Mouse (Mus musculus) heart, embryonic 10.5 days (tissue): ENCODE measurements around the gene Rhbg. TPM values are rescaled to one million over a fixed set of nuclear protein-coding genes. Genes with fewer than 3 reads are reported as not detected.

Experiments
- DNase-seq: peaks from one replicate; pipeline ENCODE4 v3.0.0-alpha.2; 2017; ENCODE audit warnings: low spot score
- H3K27ac ChIP-seq: fragments of 300-500 bp; sonication (generic); 2 replicates; pipeline ENCODE4 v1.5.1; 2016; ENCODE audit warnings: mild to moderate bottlenecking
- H3K27me3 ChIP-seq: fragments of 300-500 bp; sonication (generic); 2 replicates; pipeline ENCODE4 v1.6.1; 2016; ENCODE audit warnings: mild to moderate bottlenecking; ENCODE audit not compliant: poor library complexity, insufficient read depth, severe bottlenecking
- H3K36me3 ChIP-seq: fragments of 300-500 bp; sonication (generic); 2 replicates; pipeline ENCODE4 v1.6.1; 2016; ENCODE audit warnings: mild to moderate bottlenecking, moderate library complexity
- H3K4me1 ChIP-seq: fragments of 300-500 bp; sonication (generic); 2 replicates; pipeline ENCODE4 v1.6.1; 2016; ENCODE audit warnings: mild to moderate bottlenecking
- H3K4me3 ChIP-seq: fragments of 300-500 bp; sonication (generic); 2 replicates; pipeline ENCODE4 v1.5.1; 2016; ENCODE audit warnings: mild to moderate bottlenecking, moderate library complexity
- H3K9me3 ChIP-seq: fragments of 300-500 bp; sonication (generic); 2 replicates; pipeline ENCODE4 v1.6.1; 2016; ENCODE audit warnings: mild to moderate bottlenecking, moderate library complexity
- WGBS: fragments of 180-500 bp; shearing (Covaris S2); methylation state at CpG from one replicate; pipeline ENCODE4 v1.1.7; 2016; 5-methylcytosine and 5-hydroxymethylcytosine counted together
- polyA plus RNA-seq: library from polyadenylated mRNA; unstranded; fragments of >200 nt; fragmentation: Nextera tagmentation; extraction: Ambion mirVana; gene quantifications from 2 replicates; pipeline ENCODE4 v1.2.1, GENCODE M21; 2016

Rhbg gene
- polyA plus RNA-seq, 1 experiment from 2014 or later = 8.2 TPM

- Histone ChIP-seq H3K36me3 (no peaks in the 10 kb centered on the region), H3K4me1 (peaks cover 6% of the 10 kb centered on the region), H3K27ac (no peak overlapping the region), H3K27me3 (peaks cover 79% of the 10 kb centered on the region), H3K9me3 (no peaks in the 10 kb centered on the region), H3K4me3 (no peak overlapping the region)
- no peak for DNase-seq
- 22% methylated on average over 13 of the region's 13 CpGs for WGBS
Measured at GRCm38 (mm10) chr3:88245811-88246210, 8.7 kb downstream of the Rhbg start.

- H3K27ac ChIP-seq = no peak overlapping the region
- WGBS = 5% methylated on average over 2 of the region's 2 CpGs
- H3K36me3 ChIP-seq = no peaks in the 10 kb centered on the region
- H3K27me3 ChIP-seq = peaks cover 96% of the 10 kb centered on the region
- peaks cover 8% of the 10 kb centered on the region for H3K4me1 ChIP-seq
- no peaks in the 10 kb centered on the region for H3K9me3 ChIP-seq
- DNase-seq = no peak
- H3K4me3 ChIP-seq = no peak overlapping the region
Measured at GRCm38 (mm10) chr3:88244071-88244470, 10.4 kb downstream of the Rhbg start.

GRCm38 (mm10) chr3:88242531-88242930, 12.0 kb downstream of the Rhbg start:
- Histone ChIP-seq H3K4me3 (no peak overlapping the region), H3K9me3 (no peaks in the 10 kb centered on the region), H3K4me1 (peaks cover 12% of the 10 kb centered on the region), H3K27ac (no peak overlapping the region), H3K36me3 (no peaks in the 10 kb centered on the region), H3K27me3 (peaks cover 100% of the 10 kb centered on the region)
- no peak for DNase-seq
- WGBS = 4% methylated on average over 13 of the region's 13 CpGs

- DNase-seq = no peak
- no peak overlapping the region for H3K27ac ChIP-seq
- WGBS = 4% methylated on average over 46 of the region's 48 CpGs
- no peaks in the 10 kb centered on the region for H3K36me3 ChIP-seq
- peaks cover 14% of the 10 kb centered on the region for H3K4me1 ChIP-seq
- no peaks in the 10 kb centered on the region for H3K9me3 ChIP-seq
- H3K27me3 ChIP-seq = peaks cover 100% of the 10 kb centered on the region
- H3K4me3 ChIP-seq = peak overlapping the region; percentile 45
Measured at GRCm38 (mm10) chr3:88241045-88241786, 13.3 kb downstream of the Rhbg start.

- Histone ChIP-seq H3K9me3 (no peaks in the 10 kb centered on the region), H3K4me3 (no peak overlapping the region), H3K36me3 (no peaks in the 10 kb centered on the region), H3K27me3 (peaks cover 96% of the 10 kb centered on the region), H3K27ac (no peak overlapping the region), H3K4me1 (peaks cover 14% of the 10 kb centered on the region)
- WGBS = 54% methylated on average over 4 of the region's 4 CpGs
- DNase-seq = no peak
Measured at GRCm38 (mm10) chr3:88239446-88239845, 15.1 kb downstream of the Rhbg start.

- DNase-seq = no peak
- Histone ChIP-seq H3K4me1 (peaks cover 14% of the 10 kb centered on the region), H3K9me3 (no peaks in the 10 kb centered on the region), H3K36me3 (no peaks in the 10 kb centered on the region), H3K27me3 (peaks cover 94% of the 10 kb centered on the region), H3K4me3 (no peak overlapping the region), H3K27ac (no peak overlapping the region)
- WGBS = 44% methylated on average over 8 of the region's 8 CpGs
Measured at GRCm38 (mm10) chr3:88238866-88239391, 15.6 kb downstream of the Rhbg start.

- WGBS = 8% methylated on average over 10 of the region's 10 CpGs
- no peak for DNase-seq
Measured at GRCm38 (mm10) chr3:88237556-88238194, 16.8 kb downstream of the Rhbg start.

GRCm38 (mm10) chr3:88237161-88237555, 17.4 kb downstream of the Rhbg start:
- Histone ChIP-seq H3K36me3 (no peaks in the 10 kb centered on the region), H3K4me1 (peaks cover 16% of the 10 kb centered on the region), H3K9me3 (no peaks in the 10 kb centered on the region), H3K27me3 (peaks cover 94% of the 10 kb centered on the region), H3K27ac (no peak overlapping the region), H3K4me3 (no peak overlapping the region)
- DNase-seq = no peak
- 18% methylated on average over 6 of the region's 6 CpGs for WGBS

More at GRCm38 (mm10) chr3:88237556-88238194, 16.8 kb downstream of the Rhbg start:
- Histone ChIP-seq H3K4me3 (0 out of 2 replicates have a peak overlapping the region, but pooled peaks have one; percentile 16), H3K4me1 (peaks cover 14% of the 10 kb centered on the region), H3K27me3 (peaks cover 94% of the 10 kb centered on the region), H3K27ac (no peak overlapping the region), H3K36me3 (no peaks in the 10 kb centered on the region), H3K9me3 (no peaks in the 10 kb centered on the region)

- H3K4me3 ChIP-seq = no peak overlapping the region
- H3K4me1 ChIP-seq = peaks cover 15% of the 10 kb centered on the region
- H3K9me3 ChIP-seq = no peaks in the 10 kb centered on the region
- H3K27me3 ChIP-seq = peaks cover 94% of the 10 kb centered on the region
- WGBS = 58% methylated on average over 2 of the region's 2 CpGs
- H3K27ac ChIP-seq = no peak overlapping the region
- DNase-seq = no peak
- H3K36me3 ChIP-seq = no peaks in the 10 kb centered on the region
Measured at GRCm38 (mm10) chr3:88235616-88236015, 18.9 kb downstream of the Rhbg start.

GRCm38 (mm10) chr3:88235216-88235615, 19.3 kb downstream of the Rhbg start:
- Histone ChIP-seq H3K4me1 (peaks cover 16% of the 10 kb centered on the region), H3K4me3 (no peak overlapping the region), H3K36me3 (no peaks in the 10 kb centered on the region), H3K9me3 (no peaks in the 10 kb centered on the region), H3K27ac (no peak overlapping the region), H3K27me3 (peaks cover 94% of the 10 kb centered on the region)
- DNase-seq = no peak
- 14% methylated on average over 3 of the region's 3 CpGs for WGBS

- 67% methylated on average over 8 of the region's 8 CpGs for WGBS
- Histone ChIP-seq H3K27ac (no peak overlapping the region), H3K4me3 (no peak overlapping the region), H3K4me1 (peaks cover 16% of the 10 kb centered on the region), H3K9me3 (no peaks in the 10 kb centered on the region), H3K27me3 (peaks cover 93% of the 10 kb centered on the region), H3K36me3 (no peaks in the 10 kb centered on the region)
- no peak for DNase-seq
Measured at GRCm38 (mm10) chr3:88234041-88234440, 20.5 kb downstream of the Rhbg start.

GRCm38 (mm10) chr3:88232851-88233649, 21.5 kb downstream of the Rhbg start:
- H3K4me1 ChIP-seq = peaks cover 16% of the 10 kb centered on the region
- no peak overlapping the region for H3K4me3 ChIP-seq
- no peak overlapping the region for H3K27ac ChIP-seq
- H3K9me3 ChIP-seq = no peaks in the 10 kb centered on the region
- DNase-seq = no peak
- peaks cover 93% of the 10 kb centered on the region for H3K27me3 ChIP-seq
- 23% methylated on average over 7 of the region's 7 CpGs for WGBS
- H3K36me3 ChIP-seq = no peaks in the 10 kb centered on the region
